Mouse (Mus musculus) spleen, postnatal 36 days (tissue): ENCODE results near the gene Trex1.

ENCODE experiments used
- DNase-seq, 2 experiments: peaks; one replicate each; pipeline ENCODE4 v3.0.0; 2022; ENCODE audit warnings: low spot score in 2 of 2, mixed read lengths in 1 of 2

Trex1 gene

GRCm38 (mm10) chr9:109016973-109017604 is 42.4 kb downstream of the Trex1 start:
- no peak for DNase-seq

- DNase-seq, result no peak
Measured at GRCm38 (mm10) chr9:109015397-109015796, 44.1 kb downstream of the Trex1 start.

GRCm38 (mm10) chr9:109010316-109010690 is 49.2 kb downstream of the Trex1 start:
- DNase-seq, result no peak

- DNase-seq, result no peak
Measured at GRCm38 (mm10) chr9:109009636-109010315, 49.8 kb downstream of the Trex1 start.

- no peak for DNase-seq
Measured at GRCm38 (mm10) chr9:109008994-109009635, 50.4 kb downstream of the Trex1 start.

- DNase-seq, result no peak
Measured at GRCm38 (mm10) chr9:109008081-109008480, 51.5 kb downstream of the Trex1 start.
